ENCODE assay signal across 19 mouse cellular contexts in genomic region chr1:90374517-90374916, GRCm38 (mm10).
DNase-seq lines count a peak whose midpoint lies in the region; ATAC-seq lines count a peak whose summit lies in the region.
"Had no signal": no experiment of that assay in that cellular context is flagged by ENCODE, and none has a peak within 500 bp of the region (broad histone marks: within the 10 kb centered on the region; RNA-seq: fewer than 3 reads in every experiment).

No protein-coding gene starts in this region.

- H3K4me3 ChIP-seq in midbrain, embryonic 12.5 days, result no peak overlapping the region
- no peak overlapping the region for H3K4me3 ChIP-seq in midbrain, embryonic 10.5 days
- H3K4me3 ChIP-seq in forebrain, embryonic 15.5 days, result no peak overlapping the region
- H3K4me3 ChIP-seq in limb, embryonic 12.5 days (replicated peaks), result no peak overlapping the region
- H3K4me3 ChIP-seq in neural tube, embryonic 15.5 days (replicated peaks), result no peak overlapping the region
- H3K4me3 ChIP-seq: embryonic facial prominence, embryonic 12.5 days; heart, embryonic 13.5 days had no signal

- no peak overlapping the region for H3K27ac ChIP-seq in midbrain, embryonic 12.5 days (replicated peaks)
- no peak overlapping the region for H3K27ac ChIP-seq in midbrain, embryonic 10.5 days (replicated peaks)
- peak overlapping the region; percentile 66 for H3K27ac ChIP-seq in forebrain, embryonic 15.5 days (replicated peaks)
- H3K27ac ChIP-seq in limb, embryonic 12.5 days, result no peak overlapping the region
- H3K27ac ChIP-seq in neural tube, embryonic 15.5 days (replicated peaks), result peak overlapping the region; percentile 33
- H3K27ac ChIP-seq: embryonic facial prominence, embryonic 12.5 days; heart, embryonic 13.5 days had no signal

- WGBS in midbrain, embryonic 12.5 days, result 82% methylated on average over 12 of the region's 12 CpGs
- whole genome bisulfite sequencing in midbrain, embryonic 10.5 days, result 92% methylated on average over 12 of the region's 12 CpGs
- WGBS in forebrain, embryonic 15.5 days, result 79% methylated on average over 12 of the region's 12 CpGs
- 48% methylated on average over 12 of the region's 12 CpGs for WGBS in limb, embryonic 12.5 days
- WGBS in neural tube, embryonic 15.5 days, result 56% methylated on average over 12 of the region's 12 CpGs

- no peak overlapping the region for H3K4me2 ChIP-seq in midbrain, embryonic 12.5 days (replicated peaks)
- H3K4me2 ChIP-seq in forebrain, embryonic 15.5 days (replicated peaks), result no peak overlapping the region
- no peak overlapping the region for H3K4me2 ChIP-seq in limb, embryonic 12.5 days
- H3K4me2 ChIP-seq in neural tube, embryonic 15.5 days, result no peak overlapping the region
- H3K4me2 ChIP-seq: embryonic facial prominence, embryonic 12.5 days; heart, embryonic 13.5 days had no signal

- intact Hi-C loops in gastrocnemius, postnatal 36 days (cut with DNase I), result no loop called here

- no peaks in the 10 kb centered on the region for H3K27me3 ChIP-seq in midbrain, embryonic 12.5 days
- H3K27me3 ChIP-seq in midbrain, embryonic 10.5 days (ENCODE audit: low read depth, poor library complexity, severe bottlenecking), result no peaks in the 10 kb centered on the region
- no peaks in the 10 kb centered on the region for H3K27me3 ChIP-seq in forebrain, embryonic 15.5 days
- H3K27me3 ChIP-seq in limb, embryonic 12.5 days, result peaks cover 3% of the 10 kb centered on the region; the same call in 1 of the 2 replicates
- H3K27me3 ChIP-seq in neural tube, embryonic 15.5 days (replicated peaks), result no peaks in the 10 kb centered on the region
- H3K27me3 ChIP-seq: embryonic facial prominence, embryonic 12.5 days; heart, embryonic 13.5 days had no signal

- no peak for DNase-seq in midbrain, embryonic 10.5 days (ENCODE audit: low spot score)
- no peak for DNase-seq in gastrocnemius, postnatal 36 days
- DNase-seq in MN1 (ENCODE audit: low spot score), result no peak
- DNase-seq: adrenal gland, postnatal 25 days; cerebellum, adult 9-11 months; heart, postnatal 4 days; kidney, adult 18-20 months; kidney, postnatal 4 days; left cerebral cortex, postnatal 4 days; liver, postnatal 0 days; retina, postnatal 1 day; thymus, adult 2 months had no signal

- H3K4me1 ChIP-seq in midbrain, embryonic 12.5 days, result no peaks in the 10 kb centered on the region
- no peaks in the 10 kb centered on the region for H3K4me1 ChIP-seq in midbrain, embryonic 10.5 days
- H3K4me1 ChIP-seq in forebrain, embryonic 15.5 days, result 0 out of 2 replicates have a peak, but pooled peaks cover 3% of the 10 kb centered on the region
- peaks cover 17% of the 10 kb centered on the region for H3K4me1 ChIP-seq in limb, embryonic 12.5 days (replicated peaks)
- peaks cover 12% of the 10 kb centered on the region for H3K4me1 ChIP-seq in neural tube, embryonic 15.5 days

- no peaks in the 10 kb centered on the region for H3K36me3 ChIP-seq in midbrain, embryonic 12.5 days
- no peaks in the 10 kb centered on the region for H3K36me3 ChIP-seq in midbrain, embryonic 10.5 days
- no peaks in the 10 kb centered on the region for H3K36me3 ChIP-seq in forebrain, embryonic 15.5 days
- H3K36me3 ChIP-seq in limb, embryonic 12.5 days, result no peaks in the 10 kb centered on the region
- no peaks in the 10 kb centered on the region for H3K36me3 ChIP-seq in neural tube, embryonic 15.5 days
- H3K36me3 ChIP-seq: embryonic facial prominence, embryonic 12.5 days; heart, embryonic 13.5 days had no signal

- 0 out of 2 replicates have a peak overlapping the region, but pooled peaks have one; percentile 3 for H3K9ac ChIP-seq in midbrain, embryonic 12.5 days (replicated peaks)
- no peak overlapping the region for H3K9ac ChIP-seq in forebrain, embryonic 15.5 days (replicated peaks)
- no peak overlapping the region for H3K9ac ChIP-seq in limb, embryonic 12.5 days (replicated peaks)
- H3K9ac ChIP-seq in neural tube, embryonic 15.5 days (replicated peaks), result no peak overlapping the region
- H3K9ac ChIP-seq: embryonic facial prominence, embryonic 12.5 days; heart, embryonic 13.5 days; liver, postnatal 0 days had no signal

- 0 out of 2 replicates have a peak, but pooled peaks cover 4% of the 10 kb centered on the region for H3K9me3 ChIP-seq in midbrain, embryonic 12.5 days
- H3K9me3 ChIP-seq in midbrain, embryonic 10.5 days (replicated peaks), result no peaks in the 10 kb centered on the region
- peaks cover 3% of the 10 kb centered on the region; the same call in 1 of the 2 replicates for H3K9me3 ChIP-seq in forebrain, embryonic 15.5 days
- peaks cover 6% of the 10 kb centered on the region for H3K9me3 ChIP-seq in limb, embryonic 12.5 days
- H3K9me3 ChIP-seq in neural tube, embryonic 15.5 days (replicated peaks), result no peaks in the 10 kb centered on the region
- H3K9me3 ChIP-seq: embryonic facial prominence, embryonic 12.5 days; heart, embryonic 13.5 days had no signal

- no peak for ATAC-seq in midbrain, embryonic 12.5 days (ENCODE audit: low FRiP score, low read depth)
- ATAC-seq in forebrain, embryonic 15.5 days (replicated peaks), result no peak; the same call in 1 of the 2 replicates
- 0 out of 2 replicates have a peak, but pooled peaks have one; percentile 48 for ATAC-seq in limb, embryonic 12.5 days (ENCODE audit: insufficient number of reproducible peaks, insufficient read depth, low FRiP score, low TSS enrichment, low read depth)
- ATAC-seq in neural tube, embryonic 15.5 days (ENCODE audit: low FRiP score), result peak; percentile 84
- ATAC-seq: CD4-positive, CD25-positive, alpha-beta regulatory T cell, adult 4 months; liver, postnatal 0 days had no signal

Comparison
In these comparisons a context has a peak if more than half of its experiments do, and no peak if none do; other contexts are left out.
1. ATAC-seq: peak in limb, embryonic 12.5 days (single experiment) and neural tube, embryonic 15.5 days (single experiment); none in midbrain, embryonic 12.5 days (single experiment) and forebrain, embryonic 15.5 days (single experiment).
2. H3K27ac ChIP-seq: peak in forebrain, embryonic 15.5 days (single experiment) and neural tube, embryonic 15.5 days (single experiment); none in midbrain, embryonic 12.5 days (single experiment), midbrain, embryonic 10.5 days (single experiment) and limb, embryonic 12.5 days (single experiment).